Mouse (Mus musculus) bone marrow macrophage, adult 2 months (primary cell): ENCODE measurements at regions not wholly inside any gene's neighbourhood (a gene's known extent, or its start where the extent isn't known, plus 50 kb on each side); places are given as distances from the start of the nearest gene placed in this dataset.

Source experiments
- CTCF ChIP-seq: IDR thresholded peaks from 2 replicates; pipeline ENCODE4 v1.5.1; 2012; ENCODE audit warnings: low read depth, mild to moderate bottlenecking, low read length, moderate library complexity
- POLR2A ChIP-seq: IDR thresholded peaks from 2 replicates; pipeline ENCODE4 v1.6.1; 2012; ENCODE audit warnings: mild to moderate bottlenecking, low read depth, low read length, borderline replicate concordance

- TF ChIP-seq CTCF (no peak), POLR2A (no peak)
Observed at GRCm38 (mm10) chr1:150167172-150167571, 67.3 kb downstream of the Ptgs2 start.
